Mouse (Mus musculus) heart, postnatal 10 days (tissue): Measurements from ENCODE around the gene Sez6. TPM values are rescaled to one million over a fixed set of nuclear protein-coding genes. Genes with fewer than 3 reads are reported as not detected.

Experiments used
- DNase-seq, 2 experiments: peaks; one replicate each; pipeline ENCODE4 v3.0.0; 2021
- intact Hi-C: fragments of 180-260 bp; cut with DNase I; formaldehyde crosslinking; loops from one replicate; pipeline ENCODE4 v1.15.1; 2025
- total RNA-seq, 2 experiments: library from RNA; stranded (reverse); gene quantifications; 2 replicates each; pipeline ENCODE4 v1.2.3; 2021

The Sez6 gene
- total RNA-seq, 2 experiments from 2014 or later: 0.22 to 0.64 TPM

- intact Hi-C loops: no loop called here
- DNase-seq: no peak
Measured at GRCm38 (mm10) chr11:77975873-77976272, 45.3 kb downstream of the Sez6 start.

GRCm38 (mm10) chr11:77978161-77978560 is 47.6 kb downstream of the Sez6 start:
- intact Hi-C loops: no loop called here
- no peak for DNase-seq

- intact Hi-C loops: no loop called here
Measured at GRCm38 (mm10) chr11:77979221-77979809, 48.7 kb downstream of the Sez6 start.

GRCm38 (mm10) chr11:77980281-77981204 is 49.9 kb downstream of the Sez6 start:
- intact Hi-C loops: loop anchor here (5.0 kb wide), 1 partner anchor 197 kb away; the partner anchor contains the start of genes Nek8 and Tlcd1
- peak; percentile 74 to 79 for DNase-seq

More at GRCm38 (mm10) chr11:77979221-77979809, 48.7 kb downstream of the Sez6 start:
- DNase-seq: no peak

GRCm38 (mm10) chr11:77981609-77982440 is 51.2 kb downstream of the Sez6 start:
- intact Hi-C loops: loop anchor here (5.0 kb wide), 1 partner anchor 195 kb away; the partner anchor contains the start of genes Nek8 and Tlcd1
- DNase-seq: peak; percentile 96 to 98

GRCm38 (mm10) chr11:77982441-77982905 is 51.9 kb downstream of the Sez6 start, which contains the start of gene Phf12:
TSS of gene Phf12 (plus strand) at chr11:77982754.
- intact Hi-C loops: loop anchor here (5.0 kb wide), 1 partner anchor 195 kb away; the partner anchor contains the start of genes Nek8 and Tlcd1
- peak; percentile 100 for DNase-seq

GRCm38 (mm10) chr11:77983191-77983936 is 52.8 kb downstream of the Sez6 start:
- intact Hi-C loops: loop anchor here (5.0 kb wide), 1 partner anchor 194 kb away; the partner anchor contains the start of genes Nek8 and Tlcd1
- DNase-seq: peak; percentile 71 to 74

GRCm38 (mm10) chr11:77983937-77984835 is 53.6 kb downstream of the Sez6 start:
- intact Hi-C loops: loop anchor here (5.0 kb wide), 1 partner anchor 193 kb away; the partner anchor contains the start of genes Nek8 and Tlcd1
- DNase-seq: peak; percentile 79 to 82

- peak; percentile 68 for DNase-seq
- intact Hi-C loops: loop anchor here (5.0 kb wide), 1 partner anchor 192 kb away; the partner anchor contains the start of genes Nek8 and Tlcd1
Measured at GRCm38 (mm10) chr11:77984836-77985231, 54.2 kb downstream of the Sez6 start.

GRCm38 (mm10) chr11:77985541-77986065 is 55.0 kb downstream of the Sez6 start:
- no peak for DNase-seq
- intact Hi-C loops: no loop called here

- intact Hi-C loops: no loop called here
Measured at GRCm38 (mm10) chr11:77989071-77989690, 58.6 kb downstream of the Sez6 start.

GRCm38 (mm10) chr11:77995556-77995955 is 65.0 kb downstream of the Sez6 start:
- no peak for DNase-seq
- intact Hi-C loops: no loop called here

More at GRCm38 (mm10) chr11:77989071-77989690, 58.6 kb downstream of the Sez6 start:
- DNase-seq: peak; percentile 38 to 41

- peak; percentile 53 to 58 for DNase-seq
- intact Hi-C loops: no loop called here
Measured at GRCm38 (mm10) chr11:78006446-78006845, 75.8 kb downstream of the Sez6 start.

GRCm38 (mm10) chr11:78019676-78020075 is 89.1 kb downstream of the Sez6 start:
- intact Hi-C loops: loop anchor here (2.0 kb wide), 1 partner anchor 159 kb away; no protein-coding TSS in a partner anchor
- DNase-seq: peak; percentile 73 to 86

GRCm38 (mm10) chr11:78023607-78024006 is 93.0 kb downstream of the Sez6 start:
- intact Hi-C loops: no loop called here
- peak in 1 of 2 experiments; percentile 61 for DNase-seq
